Mouse (Mus musculus) megakaryocyte, embryonic 14.5 days (primary cell): ENCODE results near the gene Btbd3. TPM values are rescaled to one million over a fixed set of nuclear protein-coding genes. Genes with fewer than 3 reads are reported as not detected.

ENCODE experiments used
- H3K27me3 ChIP-seq: replicated peaks from 2 replicates; pipeline ENCODE3; 2012; ENCODE audit warnings: inconsistent platforms
- H3K36me3 ChIP-seq: replicated peaks from 2 replicates; pipeline ENCODE3; 2012; ENCODE audit warnings: low read length, inconsistent platforms, mixed read lengths
- H3K4me1 ChIP-seq: 2 replicates; pipeline ENCODE4 v1.6.1; 2012; ENCODE audit warnings: inconsistent platforms
- H3K4me3 ChIP-seq: replicated peaks from 2 replicates; pipeline ENCODE3; 2012; ENCODE audit warnings: moderate library complexity, mild to moderate bottlenecking, inconsistent platforms
- H3K9me3 ChIP-seq: 2 replicates; pipeline ENCODE4 v1.6.1; 2012; ENCODE audit warnings: inconsistent platforms
- FLI1 ChIP-seq: IDR thresholded peaks from 2 replicates; pipeline ENCODE4 v1.6.1; 2012; ENCODE audit warnings: low read length, inconsistent platforms, mixed read lengths
- GATA1 ChIP-seq: IDR thresholded peaks from 3 replicates; pipeline ENCODE4 v1.6.1; 2012; ENCODE audit warnings: mixed read lengths, low read length, inconsistent platforms, borderline replicate concordance
- polyA plus RNA-seq: library from polyadenylated mRNA; stranded (reverse); fragments of >175 nt; gene quantifications from 2 replicates; pipeline ENCODE4 v1.2.3, GENCODE M21; 2012; ENCODE audit warnings: low replicate concordance; ENCODE audit not compliant: insufficient read depth

Gene Btbd3
- polyA plus RNA-seq, 1 experiment = 0.10 TPM

DNA sequence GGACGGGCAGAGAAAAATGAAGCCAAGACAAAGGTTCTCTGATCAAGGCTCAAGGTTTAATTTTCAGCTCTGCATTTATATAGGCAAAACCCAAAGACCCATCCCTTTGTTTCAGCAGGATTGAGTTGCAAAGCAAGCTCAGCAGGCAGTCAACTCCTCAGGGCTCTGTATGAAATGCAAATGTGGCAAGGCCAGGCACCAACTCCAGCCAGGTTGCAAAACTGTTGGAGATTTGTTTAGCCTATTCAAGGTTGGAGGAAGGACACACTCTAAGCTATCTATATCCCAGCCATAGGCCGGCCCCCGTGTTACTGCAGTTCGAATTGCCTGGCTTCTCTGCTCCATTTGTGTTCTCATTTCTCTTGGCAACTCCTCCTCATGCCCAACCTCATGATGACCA is 259.2 kb downstream of the Btbd3 start:
- Histone ChIP-seq H3K27me3 (no peaks in the 10 kb centered on the region), H3K9me3 (no peaks in the 10 kb centered on the region), H3K4me3 (no peak overlapping the region), H3K4me1 (no peaks in the 10 kb centered on the region), H3K36me3 (no peaks in the 10 kb centered on the region)
- no peak for TF ChIP-seq FLI1
- TF ChIP-seq GATA1 = no peak

- no peak for TF ChIP-seq GATA1
- no peak for TF ChIP-seq FLI1
- H3K4me1 ChIP-seq = no peaks in the 10 kb centered on the region
These were observed 272.1 kb downstream of the Btbd3 start for GRCm38 (mm10) chr2:138528461-138528860.

GRCm38 (mm10) chr2:138531160-138531967 is 275.0 kb downstream of the Btbd3 start:
- Histone ChIP-seq H3K4me1 (no peaks in the 10 kb centered on the region), H3K36me3 (no peaks in the 10 kb centered on the region), H3K4me3 (no peak overlapping the region), H3K9me3 (peaks cover 10% of the 10 kb centered on the region; the same call in 1 of the 2 replicates), H3K27me3 (no peaks in the 10 kb centered on the region)
- TF ChIP-seq FLI1 (no peak), GATA1 (no peak)

More at GRCm38 (mm10) chr2:138528461-138528860, 272.1 kb downstream of the Btbd3 start:
- H3K36me3 ChIP-seq = no peaks in the 10 kb centered on the region
- peaks cover 4% of the 10 kb centered on the region; the same call in 1 of the 2 replicates for H3K9me3 ChIP-seq
- no peak overlapping the region for H3K4me3 ChIP-seq
- H3K27me3 ChIP-seq = no peaks in the 10 kb centered on the region

DNA sequence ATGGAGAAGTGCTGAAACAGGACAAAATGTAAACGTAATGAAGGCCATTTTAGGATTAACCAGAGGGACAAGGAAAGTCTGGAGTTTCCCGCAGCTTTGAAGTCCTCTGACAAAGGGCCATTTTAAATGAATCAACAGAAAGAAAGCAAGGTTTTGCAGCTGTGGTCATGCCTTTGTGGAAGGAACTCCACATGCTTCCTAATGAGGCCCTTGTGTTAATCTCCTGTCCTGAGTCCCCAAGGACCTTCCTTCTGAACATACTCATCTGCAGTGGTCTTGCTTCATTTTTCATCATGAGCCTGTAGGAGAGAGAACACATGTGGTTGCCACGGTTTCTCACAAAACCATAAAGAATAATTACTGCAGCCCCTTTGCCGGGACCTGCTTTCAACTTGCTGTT is 275.6 kb downstream of the Btbd3 start:
- no peak overlapping the region for H3K4me3 ChIP-seq
- TF ChIP-seq GATA1 = no peak
- no peak for TF ChIP-seq FLI1
- no peaks in the 10 kb centered on the region for H3K4me1 ChIP-seq
- no peaks in the 10 kb centered on the region for H3K27me3 ChIP-seq
- no peaks in the 10 kb centered on the region for H3K36me3 ChIP-seq
- peaks cover 10% of the 10 kb centered on the region; the same call in 1 of the 2 replicates for H3K9me3 ChIP-seq

GRCm38 (mm10) chr2:138539655-138540054 is 283.3 kb downstream of the Btbd3 start:
- Histone ChIP-seq H3K4me3 (no peak overlapping the region), H3K9me3 (peaks cover 13% of the 10 kb centered on the region; the same call in 1 of the 2 replicates), H3K4me1 (no peaks in the 10 kb centered on the region), H3K27me3 (no peaks in the 10 kb centered on the region), H3K36me3 (no peaks in the 10 kb centered on the region)
- TF ChIP-seq FLI1 (no peak), GATA1 (no peak)

GRCm38 (mm10) chr2:138548990-138549389 is 292.6 kb downstream of the Btbd3 start:
- no peaks in the 10 kb centered on the region for H3K36me3 ChIP-seq
- no peak overlapping the region for H3K4me3 ChIP-seq
- H3K9me3 ChIP-seq = peaks cover 6% of the 10 kb centered on the region
- TF ChIP-seq GATA1 (no peak), FLI1 (no peak)
- no peaks in the 10 kb centered on the region for H3K4me1 ChIP-seq
- no peaks in the 10 kb centered on the region for H3K27me3 ChIP-seq

DNA sequence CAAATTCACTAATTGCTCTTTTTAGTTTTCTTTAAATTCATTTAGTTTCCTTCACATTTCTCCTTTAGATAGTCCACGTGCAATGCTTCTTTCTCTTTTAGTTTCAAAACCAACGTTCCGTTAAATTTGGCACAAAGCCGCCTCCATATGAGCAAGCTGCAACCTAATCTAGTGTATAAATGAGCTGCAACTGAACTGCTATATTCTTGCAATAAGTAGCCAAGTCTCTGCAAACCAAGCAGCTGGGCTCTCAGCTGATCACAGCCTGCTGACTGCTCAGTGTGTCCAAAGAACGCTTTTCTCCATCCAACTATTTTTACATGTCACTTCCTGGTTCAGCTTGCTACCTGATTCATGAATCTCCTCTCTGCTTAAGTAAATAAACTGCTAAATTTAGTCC is 295.2 kb downstream of the Btbd3 start:
- no peak for TF ChIP-seq GATA1
- no peak for TF ChIP-seq FLI1
- Histone ChIP-seq H3K4me3 (no peak overlapping the region), H3K4me1 (no peaks in the 10 kb centered on the region), H3K27me3 (no peaks in the 10 kb centered on the region), H3K36me3 (no peaks in the 10 kb centered on the region), H3K9me3 (peaks cover 12% of the 10 kb centered on the region)

GRCm38 (mm10) chr2:138555106-138555862 is 298.9 kb downstream of the Btbd3 start:
- no peak for TF ChIP-seq FLI1
- TF ChIP-seq GATA1 = no peak
- H3K4me3 ChIP-seq = no peak overlapping the region
- no peaks in the 10 kb centered on the region for H3K4me1 ChIP-seq
- no peaks in the 10 kb centered on the region for H3K27me3 ChIP-seq
- H3K36me3 ChIP-seq = no peaks in the 10 kb centered on the region
- peaks cover 11% of the 10 kb centered on the region; the same call in 1 of the 2 replicates for H3K9me3 ChIP-seq

- peaks cover 16% of the 10 kb centered on the region for H3K9me3 ChIP-seq
- no peaks in the 10 kb centered on the region for H3K36me3 ChIP-seq
- no peak overlapping the region for H3K4me3 ChIP-seq
- TF ChIP-seq GATA1 (no peak), FLI1 (no peak)
- no peaks in the 10 kb centered on the region for H3K27me3 ChIP-seq
- H3K4me1 ChIP-seq = no peaks in the 10 kb centered on the region
These were observed 329.6 kb downstream of the Btbd3 start for GRCm38 (mm10) chr2:138585930-138586329.

GRCm38 (mm10) chr2:138587335-138587734 is 331.0 kb downstream of the Btbd3 start:
- Histone ChIP-seq H3K4me1 (no peaks in the 10 kb centered on the region), H3K36me3 (no peaks in the 10 kb centered on the region), H3K27me3 (no peaks in the 10 kb centered on the region), H3K4me3 (no peak overlapping the region), H3K9me3 (peaks cover 19% of the 10 kb centered on the region)
- TF ChIP-seq GATA1 (no peak), FLI1 (no peak)
